Mouse (Mus musculus): Measurements from ENCODE around the gene Gm21627.

Gene Gm21627

DNA sequence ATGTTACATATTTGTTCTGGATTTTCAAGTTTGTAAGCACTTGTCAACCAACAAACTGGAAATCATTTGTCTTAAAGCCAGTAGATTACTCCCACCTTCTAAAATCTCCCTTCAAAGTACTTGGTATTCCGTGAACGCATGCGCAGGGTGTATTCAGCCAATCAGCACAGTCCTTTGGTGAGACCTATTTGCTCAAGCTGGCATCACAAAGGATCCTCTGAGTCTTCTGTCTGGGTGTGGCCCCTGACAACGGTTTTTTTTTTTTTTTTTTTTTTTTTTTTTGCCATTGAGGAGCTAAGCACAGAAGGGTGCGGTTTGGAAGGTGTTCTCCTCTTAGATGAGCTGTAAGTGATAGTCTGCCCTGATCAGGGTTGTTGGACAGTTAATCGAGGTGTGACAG is at the start of gene Gm21627:
Gm21627 (plus strand) TSS at position 301 of the 400 bp plus-strand sequence.
- no CpG with 5 or more reads among the region's 6 CpGs for WGBS
